Mouse (Mus musculus) cerebellum, adult (tissue): ENCODE results near the gene Zcchc3.
A peak's percentile ranks its signal among the peaks of the same experiment; 100 is the strongest.

ENCODE experiments used
- ATAC-seq: cut with Nextera tagmentation; 2 replicates; pipeline ENCODE4 v1.9.2; 2017; ENCODE audit warnings: mild to moderate bottlenecking, moderate library complexity, mixed read lengths; ENCODE audit not compliant: insufficient number of reproducible peaks, low FRiP score, low TSS enrichment

Zcchc3 gene

GRCm38 (mm10) chr2:152411471-152411870 is 3.4 kb downstream of the Zcchc3 start:
- no peak for ATAC-seq

- ATAC-seq = no peak
These were observed 3.9 kb downstream of the Zcchc3 start for GRCm38 (mm10) chr2:152410971-152411371.

GRCm38 (mm10) chr2:152409781-152410180 is 5.0 kb downstream of the Zcchc3 start:
- no peak for ATAC-seq

- ATAC-seq = peak; percentile 100
These were observed 8.7 kb downstream of the Zcchc3 start for GRCm38 (mm10) chr2:152406126-152406525.

GRCm38 (mm10) chr2:152399122-152399542 is 15.7 kb downstream of the Zcchc3 start:
- ATAC-seq = peak; percentile 24; the same call in 1 of the 2 replicates

GRCm38 (mm10) chr2:152398691-152399090 is 16.1 kb downstream of the Zcchc3 start:
- peak; percentile 60 for ATAC-seq

- ATAC-seq = peak; percentile 78
These were observed 17.0 kb downstream of the Zcchc3 start, which contains the start of gene Sox12 for GRCm38 (mm10) chr2:152397680-152398435. Gene Sox12 (minus strand): TSS chr2:152398063.

GRCm38 (mm10) chr2:152397004-152397589 is 17.7 kb downstream of the Zcchc3 start:
- no peak for ATAC-seq

- ATAC-seq = no peak
These were observed 18.5 kb downstream of the Zcchc3 start for GRCm38 (mm10) chr2:152396110-152397003.

GRCm38 (mm10) chr2:152395271-152395920 is 19.4 kb downstream of the Zcchc3 start:
- ATAC-seq = no peak

GRCm38 (mm10) chr2:152393225-152394017 is 21.4 kb downstream of the Zcchc3 start:
- no peak for ATAC-seq

- ATAC-seq = peak; percentile 51
These were observed 22.0 kb downstream of the Zcchc3 start for GRCm38 (mm10) chr2:152392786-152393185.

GRCm38 (mm10) chr2:152384191-152384590 is 30.6 kb downstream of the Zcchc3 start:
- no peak for ATAC-seq

- no peak for ATAC-seq
These were observed 38.5 kb downstream of the Zcchc3 start, which contains the start of gene Nrsn2 for GRCm38 (mm10) chr2:152376345-152376741. Gene Nrsn2 (minus strand): TSS chr2:152376638.

GRCm38 (mm10) chr2:152375652-152376344 is 39.0 kb downstream of the Zcchc3 start:
- 0 out of 2 replicates have a peak, but pooled peaks have one; percentile 45 for ATAC-seq

- no peak for ATAC-seq
These were observed 41.3 kb downstream of the Zcchc3 start for GRCm38 (mm10) chr2:152373547-152373946.

GRCm38 (mm10) chr2:152372661-152373060 is 42.2 kb downstream of the Zcchc3 start:
- ATAC-seq = no peak

GRCm38 (mm10) chr2:152372104-152372503 is 42.7 kb downstream of the Zcchc3 start:
- ATAC-seq = no peak
